Mouse (Mus musculus) adrenal gland, adult (tissue): ENCODE measurements at regions not wholly inside any gene's neighbourhood (a gene's known extent, or its start where the extent isn't known, plus 50 kb on each side); places are given as distances from the start of the nearest gene placed in this dataset.

ENCODE experiments used
- DNase-seq, 2 experiments: peaks; one replicate each; pipeline ENCODE4 v3.0.0; 2022 to 2023; ENCODE audit warnings: low spot score in 1 of 2; ENCODE audit not compliant: inconsistent age in 2 of 2

DNA sequence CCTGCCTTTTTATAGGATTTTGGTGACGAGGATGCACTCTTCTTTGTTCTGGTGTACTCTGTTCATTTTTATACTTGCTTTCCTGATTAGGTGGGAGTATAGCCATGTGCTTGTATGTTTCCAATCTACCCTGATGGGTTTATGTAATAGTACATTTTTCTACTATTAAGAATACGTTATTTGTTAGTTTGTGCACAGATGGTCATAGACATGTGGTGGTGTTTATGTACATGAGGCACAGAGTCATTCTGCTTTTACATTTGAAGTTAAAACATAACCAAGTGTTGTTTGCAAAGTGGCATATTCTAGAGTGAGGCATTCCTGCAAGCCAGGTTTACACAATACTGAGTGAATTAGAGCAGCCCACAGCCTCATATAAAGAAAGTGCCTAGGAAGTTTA, 1597.7 kb upstream of the B3galt2 start:
- DNase-seq, result no peak

DNA sequence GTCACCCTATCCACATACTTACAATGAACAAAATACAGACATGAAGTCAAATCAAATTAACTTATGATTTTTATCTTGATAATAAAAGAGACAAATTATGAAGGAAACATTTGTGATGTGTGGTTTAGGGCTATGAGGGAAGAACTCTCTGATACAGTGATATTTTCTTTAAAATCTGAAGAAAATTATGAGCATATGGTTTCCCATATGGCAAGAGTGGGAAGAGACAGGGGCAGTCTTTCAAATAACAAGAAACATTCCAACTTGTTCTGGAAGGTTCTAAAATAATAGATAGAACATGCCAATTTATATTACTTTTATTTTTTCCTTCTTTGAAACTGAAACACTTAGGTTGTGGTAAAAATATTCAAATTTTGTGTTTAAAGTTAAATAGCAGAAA, 1585.3 kb upstream of the B3galt2 start:
- no peak for DNase-seq
